Mouse (Mus musculus): ENCODE results near the gene Thada. TPM values are rescaled to one million over a fixed set of nuclear protein-coding genes. Genes with fewer than 3 reads are reported as not detected.

Gene Thada
- polyA plus RNA-seq, 1 experiment from 2014 or later, result 13.8 TPM

DNA sequence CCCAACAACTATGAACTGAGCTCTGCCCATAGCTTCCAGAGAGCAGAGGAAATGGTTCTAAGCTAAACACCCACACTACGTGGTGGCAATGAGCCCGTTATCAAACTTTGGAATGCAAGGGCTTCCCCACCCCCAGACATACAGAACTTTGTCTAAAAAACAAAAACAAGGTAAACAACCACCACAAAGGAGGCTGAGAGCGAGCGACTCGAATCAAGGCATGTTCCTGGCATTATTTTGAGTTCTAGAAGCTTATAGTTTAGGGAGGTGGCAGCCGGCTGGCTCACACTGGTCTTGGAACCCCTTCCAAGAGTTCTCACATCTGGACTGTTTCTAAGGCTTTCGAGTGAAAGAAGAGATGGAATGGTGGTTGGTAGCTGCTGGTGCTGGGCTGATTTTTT, 281.0 kb downstream of the Thada start:
- ATAC-seq (replicated peaks; ENCODE audit: low FRiP score) (no peak), DNase-seq (ENCODE audit: low spot score) (peak; percentile 52)
- Histone ChIP-seq H3K4me1 (replicated peaks; ENCODE audit: control insufficient read depth, insufficient read depth, low read length) (peaks cover 28% of the 10 kb centered on the region), H3K27ac (ENCODE audit: low read depth, low read length) (no peak overlapping the region; the same call in none of the 2 replicates), H3K4me3 (ENCODE audit: low read depth, low read length) (peak overlapping the region; percentile 77), H3K9me3 (ENCODE audit: control insufficient read depth, low read length) (no peaks in the 10 kb centered on the region), H3K4me2 (ENCODE audit: low read depth, low read length, severe bottlenecking) (peak overlapping the region; percentile 83), H3K9ac (ENCODE audit: low read length) (peak overlapping the region; percentile 93), H3K27me3 (ENCODE audit: control insufficient read depth, insufficient read depth, low read length) (0 out of 2 replicates have a peak, but pooled peaks cover 2% of the 10 kb centered on the region), H3K36me3 (ENCODE audit: control insufficient read depth, insufficient read depth, low read length) (no peaks in the 10 kb centered on the region)
- 10% methylated on average over 7 of the region's 7 CpGs for WGBS

DNA sequence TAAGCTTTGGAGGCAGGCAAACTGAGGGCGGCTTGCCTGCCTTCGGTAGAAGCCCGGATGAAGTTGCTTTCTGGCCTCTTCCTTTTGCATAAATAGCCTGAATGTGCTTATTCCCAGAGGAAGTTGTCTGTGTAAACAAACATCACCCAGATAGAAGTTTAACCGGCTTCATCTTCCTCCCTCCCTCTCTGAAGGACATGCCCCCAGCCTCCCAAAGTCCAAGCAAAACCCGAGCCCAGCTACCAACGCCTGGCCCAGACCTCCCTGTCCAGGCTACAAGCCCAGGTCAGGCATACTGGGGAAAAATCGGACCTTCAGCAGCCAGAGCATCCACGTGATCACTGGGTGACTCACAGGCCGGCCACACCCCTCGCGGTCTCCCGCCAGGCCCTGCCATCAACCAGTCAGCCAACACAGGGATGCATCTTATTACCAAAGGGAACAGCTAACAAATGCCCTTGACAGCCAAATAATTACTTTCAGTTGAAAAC, 282.7 kb downstream of the Thada start:
- peak; percentile 87 for DNase-seq (ENCODE audit: low spot score)
- peak overlapping the region; percentile 10; the same call in 1 of the 2 replicates for H3K4me3 ChIP-seq (ENCODE audit: low read depth, low read length)
- H3K4me1 ChIP-seq (replicated peaks; ENCODE audit: control insufficient read depth, insufficient read depth, low read length), result peaks cover 18% of the 10 kb centered on the region
- H3K36me3 ChIP-seq (ENCODE audit: control insufficient read depth, insufficient read depth, low read length), result no peaks in the 10 kb centered on the region
- H3K9me3 ChIP-seq (ENCODE audit: control insufficient read depth, low read length), result no peaks in the 10 kb centered on the region
- H3K27ac ChIP-seq (ENCODE audit: low read depth, low read length), result peak overlapping the region; percentile 57
- peak overlapping the region; percentile 36 for H3K4me2 ChIP-seq (ENCODE audit: low read depth, low read length, severe bottlenecking)
- H3K27me3 ChIP-seq (ENCODE audit: control insufficient read depth, insufficient read depth, low read length), result no peaks in the 10 kb centered on the region
- no peak; the same call in 1 of the 2 replicates for ATAC-seq (replicated peaks; ENCODE audit: low FRiP score)
- WGBS, result 4% methylated on average over 12 of the region's 12 CpGs
- H3K9ac ChIP-seq (ENCODE audit: low read length), result peak overlapping the region; percentile 20; the same call in 1 of the 2 replicates

DNA sequence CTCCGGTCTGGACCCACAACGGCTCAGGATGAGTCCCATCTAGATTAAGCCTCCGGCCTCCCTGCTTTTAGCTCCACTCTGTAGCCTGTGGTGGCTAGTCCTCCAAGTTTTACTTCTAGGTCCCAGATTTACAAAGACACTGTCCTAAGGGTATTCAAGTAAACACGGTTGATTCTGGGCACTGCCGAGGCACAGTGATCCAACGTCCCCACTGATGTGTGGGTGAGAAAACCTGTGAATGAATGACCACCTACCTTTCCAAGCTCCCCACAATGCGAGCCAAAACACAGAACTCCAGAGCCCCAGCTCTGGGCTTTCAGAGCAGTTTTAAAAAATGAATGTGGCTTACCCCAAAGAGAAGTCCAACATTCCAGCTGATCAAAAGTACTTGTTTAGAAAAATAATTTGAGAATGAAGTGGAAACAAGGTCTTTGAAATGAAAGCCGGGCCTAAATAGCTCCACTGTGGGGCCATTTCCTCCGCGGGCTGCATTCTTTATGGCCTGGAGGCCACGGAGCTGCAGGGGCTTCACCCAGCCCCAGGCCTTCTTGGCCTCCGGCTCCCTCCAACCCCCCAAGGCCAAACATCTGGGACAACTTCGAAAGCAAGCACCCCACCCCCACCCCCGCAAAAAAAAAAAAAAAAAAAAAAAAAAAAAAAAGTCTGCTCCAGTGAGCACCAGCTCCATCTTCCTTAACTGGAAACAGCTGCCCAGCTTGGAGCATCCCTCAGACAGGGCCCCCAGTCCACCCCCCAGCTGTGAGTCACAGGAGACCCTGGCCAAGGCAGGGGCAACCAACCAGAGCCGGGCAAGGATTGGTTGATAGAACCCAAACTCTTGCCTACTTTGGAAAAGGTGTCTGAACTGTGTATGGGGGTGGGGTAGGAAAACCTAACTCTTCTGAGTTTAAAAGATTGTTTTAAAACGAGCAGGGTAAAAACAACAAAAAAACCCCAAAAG, 283.4 kb downstream of the Thada start:
- H3K27me3 ChIP-seq (ENCODE audit: control insufficient read depth, insufficient read depth, low read length), result no peaks in the 10 kb centered on the region
- ATAC-seq (replicated peaks; ENCODE audit: low FRiP score) (no peak), DNase-seq (ENCODE audit: low spot score) (peak; percentile 68)
- WGBS, result 35% methylated on average over 16 of the region's 16 CpGs
- peaks cover 18% of the 10 kb centered on the region for H3K4me1 ChIP-seq (replicated peaks; ENCODE audit: control insufficient read depth, insufficient read depth, low read length)
- no peaks in the 10 kb centered on the region for H3K9me3 ChIP-seq (ENCODE audit: control insufficient read depth, low read length)
- H3K4me3 ChIP-seq (ENCODE audit: low read depth, low read length), result 0 out of 2 replicates have a peak overlapping the region, but pooled peaks have one; percentile 10
- no peaks in the 10 kb centered on the region for H3K36me3 ChIP-seq (ENCODE audit: control insufficient read depth, insufficient read depth, low read length)
- peak overlapping the region; percentile 36 for H3K4me2 ChIP-seq (ENCODE audit: low read depth, low read length, severe bottlenecking)
- peak overlapping the region; percentile 20; the same call in 1 of the 2 replicates for H3K9ac ChIP-seq (ENCODE audit: low read length)
- peak overlapping the region; percentile 57 for H3K27ac ChIP-seq (ENCODE audit: low read depth, low read length)

DNA sequence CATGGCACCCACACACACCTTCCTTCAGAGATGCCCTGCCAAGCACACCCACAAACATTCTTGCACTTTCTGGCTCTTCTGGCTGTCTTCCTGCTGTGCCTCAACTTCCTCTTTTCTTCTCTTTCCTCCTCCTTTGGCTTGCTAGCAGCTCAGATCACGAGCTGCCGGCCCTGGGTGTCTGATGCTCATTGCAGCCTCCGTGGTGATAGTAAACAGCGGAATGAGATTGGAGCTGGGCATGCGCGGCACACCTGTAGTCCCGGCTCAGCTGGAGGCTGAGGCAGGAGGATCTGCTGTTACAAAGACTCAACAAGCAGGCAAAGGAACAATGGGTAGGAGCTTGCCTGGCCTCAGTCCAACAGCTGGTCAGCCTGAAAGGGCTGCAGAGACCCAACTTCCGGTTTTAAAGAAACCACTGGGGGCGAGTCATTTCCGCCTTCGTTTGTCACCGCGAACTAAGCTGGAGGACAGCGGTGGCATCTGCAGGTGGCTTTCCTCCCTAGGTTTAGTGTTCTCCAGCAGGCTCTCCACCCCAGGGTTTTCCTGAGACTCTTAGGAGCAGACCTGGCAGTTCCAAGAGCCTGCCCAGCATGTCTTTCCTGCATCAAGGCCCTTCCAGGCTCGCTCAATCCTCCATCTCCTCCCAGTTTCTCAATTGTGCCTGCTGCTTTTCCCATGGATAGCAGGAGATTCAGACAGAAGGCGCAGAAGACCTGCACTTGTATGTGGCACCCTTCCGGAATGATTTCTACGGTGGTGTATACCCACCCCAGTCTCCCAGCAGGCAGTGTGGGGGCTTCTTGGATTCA, 284.3 kb downstream of the Thada start:
- Histone ChIP-seq H3K4me3 (ENCODE audit: low read depth, low read length) (no peak overlapping the region), H3K9me3 (ENCODE audit: control insufficient read depth, low read length) (no peaks in the 10 kb centered on the region), H3K9ac (ENCODE audit: low read length) (no peak overlapping the region), H3K4me1 (replicated peaks; ENCODE audit: control insufficient read depth, insufficient read depth, low read length) (peaks cover 16% of the 10 kb centered on the region), H3K27ac (ENCODE audit: low read depth, low read length) (peak overlapping the region; percentile 14), H3K27me3 (ENCODE audit: control insufficient read depth, insufficient read depth, low read length) (no peaks in the 10 kb centered on the region), H3K36me3 (ENCODE audit: control insufficient read depth, insufficient read depth, low read length) (no peaks in the 10 kb centered on the region), H3K4me2 (ENCODE audit: low read depth, low read length, severe bottlenecking) (no peak overlapping the region)
- DNase-seq (ENCODE audit: low spot score), result peak; percentile 55
- ATAC-seq (replicated peaks; ENCODE audit: low FRiP score), result no peak
- 75% methylated on average over 18 of the region's 18 CpGs for WGBS

DNA sequence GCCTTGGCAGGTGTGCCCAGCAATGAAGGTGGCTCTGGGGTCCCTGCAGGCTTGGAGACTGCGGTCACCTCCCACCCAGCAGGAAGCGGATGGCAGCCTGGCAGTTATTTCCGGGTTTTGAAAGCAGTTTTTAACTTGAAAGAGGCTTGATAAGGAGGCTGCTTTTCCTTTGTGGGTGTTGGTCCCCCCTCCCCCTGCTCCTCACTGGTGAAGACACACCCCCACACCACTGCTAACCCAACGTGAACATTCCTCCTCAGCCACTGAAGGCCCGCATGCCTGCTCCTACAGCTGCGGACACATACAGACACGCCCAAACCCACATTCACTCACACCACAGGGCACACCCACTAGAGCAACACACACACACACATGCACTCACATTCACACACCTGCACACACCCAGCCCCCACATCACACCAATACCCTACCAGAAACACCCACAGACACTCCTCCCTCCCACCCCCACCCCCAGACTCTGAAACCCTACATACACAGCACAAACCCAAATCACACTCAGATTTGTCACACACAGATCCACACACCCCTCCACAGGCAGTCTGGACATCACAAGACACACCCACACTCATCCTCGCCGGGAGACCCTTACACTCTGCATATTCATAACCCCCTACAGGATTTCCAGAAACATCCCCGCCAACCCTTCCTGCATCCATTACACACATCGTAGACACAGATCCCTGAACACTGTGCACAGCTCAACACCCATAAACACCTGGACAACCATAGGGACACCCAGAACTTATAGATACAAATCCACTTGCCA, 285.1 kb downstream of the Thada start:
- H3K4me1 ChIP-seq (replicated peaks; ENCODE audit: control insufficient read depth, insufficient read depth, low read length), result peaks cover 16% of the 10 kb centered on the region
- H3K4me3 ChIP-seq (ENCODE audit: low read depth, low read length), result no peak overlapping the region
- H3K9ac ChIP-seq (ENCODE audit: low read length), result no peak overlapping the region
- H3K27ac ChIP-seq (ENCODE audit: low read depth, low read length), result peak overlapping the region; percentile 6; the same call in 1 of the 2 replicates
- H3K36me3 ChIP-seq (ENCODE audit: control insufficient read depth, insufficient read depth, low read length), result no peaks in the 10 kb centered on the region
- no peaks in the 10 kb centered on the region for H3K9me3 ChIP-seq (ENCODE audit: control insufficient read depth, low read length)
- WGBS, result 56% methylated on average over 11 of the region's 11 CpGs
- DNase-seq (ENCODE audit: low spot score), result peak; percentile 62
- no peak overlapping the region for H3K4me2 ChIP-seq (ENCODE audit: low read depth, low read length, severe bottlenecking)
- no peaks in the 10 kb centered on the region for H3K27me3 ChIP-seq (ENCODE audit: control insufficient read depth, insufficient read depth, low read length)
- ATAC-seq (replicated peaks; ENCODE audit: low FRiP score), result no peak

DNA sequence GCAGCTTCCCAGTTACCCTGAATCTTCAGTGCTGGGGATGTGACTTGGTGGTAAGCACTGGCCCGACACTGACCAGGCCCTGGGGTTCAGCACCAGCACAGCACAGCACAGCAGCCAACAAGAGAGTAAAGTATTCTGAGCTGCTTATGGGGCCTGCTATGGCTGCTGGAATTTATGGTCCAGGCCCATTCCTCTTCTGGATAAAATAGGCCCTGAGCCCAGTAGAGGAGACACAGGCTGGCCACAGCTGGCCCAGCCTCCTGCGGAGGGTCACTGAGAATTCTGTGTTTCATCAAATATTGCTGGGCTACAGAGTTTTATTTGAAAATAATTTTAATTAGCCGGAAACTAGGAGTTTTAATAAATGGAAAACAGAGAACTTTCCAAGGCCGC, 286.0 kb downstream of the Thada start:
- Histone ChIP-seq H3K4me1 (replicated peaks; ENCODE audit: control insufficient read depth, insufficient read depth, low read length) (peaks cover 14% of the 10 kb centered on the region), H3K4me2 (ENCODE audit: low read depth, low read length, severe bottlenecking) (no peak overlapping the region), H3K9me3 (ENCODE audit: control insufficient read depth, low read length) (peaks cover 3% of the 10 kb centered on the region; the same call in 1 of the 2 replicates), H3K4me3 (ENCODE audit: low read depth, low read length) (no peak overlapping the region), H3K36me3 (ENCODE audit: control insufficient read depth, insufficient read depth, low read length) (no peaks in the 10 kb centered on the region), H3K9ac (ENCODE audit: low read length) (no peak overlapping the region), H3K27me3 (ENCODE audit: control insufficient read depth, insufficient read depth, low read length) (no peaks in the 10 kb centered on the region), H3K27ac (ENCODE audit: low read depth, low read length) (no peak overlapping the region)
- peak; percentile 46 for DNase-seq (ENCODE audit: low spot score)
- WGBS, result 91% methylated on average over 4 of the region's 4 CpGs
- no peak for ATAC-seq (replicated peaks; ENCODE audit: low FRiP score)

DNA sequence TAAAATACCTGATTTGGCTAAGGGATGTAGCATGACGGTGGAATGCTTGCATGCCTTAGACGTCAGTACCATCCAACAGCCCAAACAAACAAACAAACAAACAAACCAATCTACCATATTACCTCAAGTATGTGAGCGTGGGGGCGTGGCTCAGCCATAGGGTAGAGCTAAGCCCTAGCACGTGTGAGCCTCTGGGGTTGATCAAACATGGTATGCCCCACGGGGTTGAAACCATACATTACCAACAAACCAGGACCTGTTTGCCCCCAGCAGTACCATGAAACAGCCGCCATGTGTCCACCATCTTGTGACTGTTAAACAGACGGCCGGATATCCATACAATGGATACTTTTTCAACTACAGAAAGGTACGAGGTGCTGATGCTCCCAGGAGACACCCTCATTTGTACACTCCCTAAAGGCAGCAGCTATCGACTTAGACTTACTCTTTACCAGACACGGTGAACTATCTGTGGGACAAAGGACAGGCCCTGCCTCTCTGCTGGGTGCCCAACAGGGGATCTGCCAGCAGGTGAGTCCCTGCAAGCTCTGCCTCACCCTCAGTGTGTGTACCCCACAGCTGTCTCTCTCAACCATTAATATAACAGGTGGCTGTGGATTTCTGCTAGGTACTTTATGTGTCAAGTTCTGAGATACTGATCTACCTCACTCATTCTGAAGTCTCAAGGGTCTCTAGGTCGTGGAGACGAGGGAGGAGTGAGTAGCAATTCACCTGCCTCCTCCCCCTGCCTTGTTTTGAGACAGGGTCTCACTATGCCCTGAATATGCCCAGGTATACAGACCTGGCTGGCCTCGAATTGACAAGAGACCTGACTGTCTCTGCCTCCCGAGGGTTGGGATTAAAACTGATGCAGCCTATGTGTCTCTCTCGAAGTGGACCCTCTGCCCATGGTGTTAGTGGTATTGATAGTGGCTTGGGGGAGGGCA, 286.7 kb downstream of the Thada start:
- no peaks in the 10 kb centered on the region for H3K27me3 ChIP-seq (ENCODE audit: control insufficient read depth, insufficient read depth, low read length)
- no peak overlapping the region for H3K4me2 ChIP-seq (ENCODE audit: low read depth, low read length, severe bottlenecking)

More for the DNA sequence above, 286.7 kb downstream of the Thada start:
- Histone ChIP-seq H3K4me1 (replicated peaks; ENCODE audit: control insufficient read depth, insufficient read depth, low read length) (peaks cover 14% of the 10 kb centered on the region), H3K27ac (ENCODE audit: low read depth, low read length) (no peak overlapping the region), H3K4me3 (ENCODE audit: low read depth, low read length) (no peak overlapping the region), H3K36me3 (ENCODE audit: control insufficient read depth, insufficient read depth, low read length) (no peaks in the 10 kb centered on the region), H3K9me3 (ENCODE audit: control insufficient read depth, low read length) (peaks cover 3% of the 10 kb centered on the region; the same call in 1 of the 2 replicates), H3K9ac (ENCODE audit: low read length) (no peak overlapping the region)
- DNase-seq (ENCODE audit: low spot score) (peak; percentile 39), ATAC-seq (replicated peaks; ENCODE audit: low FRiP score) (no peak)
- 87% methylated on average over 17 of the region's 17 CpGs for WGBS
